Comparison of ENCODE assay signal across 8 mouse cellular contexts in the genomic region with DNA sequence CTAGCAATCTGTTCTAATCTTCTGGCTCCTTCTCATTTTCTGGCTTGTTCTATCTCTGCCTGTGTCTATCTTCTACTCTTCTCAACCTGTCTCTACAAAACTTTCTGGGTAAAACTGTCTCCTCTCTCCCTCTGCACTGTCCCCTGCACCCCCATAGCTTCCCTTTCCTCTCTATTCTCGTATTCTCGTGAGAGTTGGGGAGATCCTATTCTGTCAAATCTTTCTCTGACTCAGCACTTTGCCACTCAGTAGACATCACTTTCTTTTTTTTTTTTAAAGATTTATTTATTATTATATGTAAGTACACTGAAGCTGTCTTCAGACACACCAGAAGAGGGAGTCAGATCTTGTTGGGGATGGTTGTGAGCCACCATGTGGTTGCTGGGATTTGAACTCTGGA. TPM values are rescaled to one million over a fixed set of nuclear protein-coding genes. Genes with fewer than 3 reads are reported as not detected.
"Had no signal": no experiment of that assay in that cellular context is flagged by ENCODE, and none has a peak within 500 bp of the region (broad histone marks: within the 10 kb centered on the region; RNA-seq: fewer than 3 reads in every experiment).

No protein-coding gene starts in this region.

RNA-seq across cellular contexts. Expression of a gene that starts 45.3 kb away (rescaled TPM):
- total RNA-seq: neutrophil, adult 5-6 weeks had no signal
- polyA plus RNA-seq: neural tube, embryonic 14.5 days; neural tube, embryonic 15.5 days; spleen, adult 2 months; stomach, embryonic 14.5 days; stomach, embryonic 15.5 days; stomach, embryonic 16.5 days; urinary bladder, adult 2 months had no signal
